Mouse (Mus musculus): Measurements from ENCODE around the gene Vsig8. TPM values are rescaled to one million over a fixed set of nuclear protein-coding genes. Genes with fewer than 3 reads are reported as not detected.

Vsig8 gene
- polyA plus RNA-seq, 1 experiment = 12.1 TPM

GRCm38 (mm10) chr1:172528701-172529100 lies 27.0 kb upstream of the Vsig8 start:
- no peak overlapping the region for H3K27ac ChIP-seq (ENCODE audit: control insufficient read depth, insufficient read depth, low read depth, low read length)
- H3K4me1 ChIP-seq (ENCODE audit: control insufficient read depth, insufficient read depth, low read length) = peaks cover 13% of the 10 kb centered on the region
- H3K36me3 ChIP-seq (ENCODE audit: control insufficient read depth, insufficient read depth, low read length) = no peaks in the 10 kb centered on the region
- H3K4me3 ChIP-seq (ENCODE audit: control insufficient read depth, low read depth, low read length) = no peak overlapping the region
- H3K27me3 ChIP-seq (ENCODE audit: control insufficient read depth, insufficient read depth, low read length) = no peaks in the 10 kb centered on the region
- TF ChIP-seq CTCF (IDR thresholded peaks at IDR 0.05; ENCODE audit: control insufficient read depth, insufficient read depth, insufficient replicate concordance, low read depth, low read length) (peak; percentile 82; the same call in 1 of the 2 replicates), POLR2A (IDR thresholded peaks at IDR 0.05; ENCODE audit: control insufficient read depth, low read depth, low read length) (no peak)

- H3K36me3 ChIP-seq (ENCODE audit: control insufficient read depth, insufficient read depth, low read length) = no peaks in the 10 kb centered on the region
Observed at GRCm38 (mm10) chr1:172530544-172531220, 25.1 kb upstream of the Vsig8 start.

GRCm38 (mm10) chr1:172532551-172532950 lies 23.2 kb upstream of the Vsig8 start:
- no peak overlapping the region for H3K27ac ChIP-seq (ENCODE audit: control insufficient read depth, insufficient read depth, low read depth, low read length)
- peak overlapping the region; percentile 9; the same call in 1 of the 2 replicates for H3K4me3 ChIP-seq (ENCODE audit: control insufficient read depth, low read depth, low read length)
- TF ChIP-seq CTCF (IDR thresholded peaks at IDR 0.05; ENCODE audit: control insufficient read depth, insufficient read depth, insufficient replicate concordance, low read depth, low read length) (no peak), POLR2A (IDR thresholded peaks at IDR 0.05; ENCODE audit: control insufficient read depth, low read depth, low read length) (no peak)
- H3K27me3 ChIP-seq (ENCODE audit: control insufficient read depth, insufficient read depth, low read length) = no peaks in the 10 kb centered on the region
- H3K4me1 ChIP-seq (ENCODE audit: control insufficient read depth, insufficient read depth, low read length) = peaks cover 8% of the 10 kb centered on the region
- no peaks in the 10 kb centered on the region for H3K36me3 ChIP-seq (ENCODE audit: control insufficient read depth, insufficient read depth, low read length)

More at GRCm38 (mm10) chr1:172530544-172531220, 25.1 kb upstream of the Vsig8 start:
- TF ChIP-seq POLR2A (IDR thresholded peaks at IDR 0.05; ENCODE audit: control insufficient read depth, low read depth, low read length) (no peak), CTCF (IDR thresholded peaks at IDR 0.05; ENCODE audit: control insufficient read depth, insufficient read depth, insufficient replicate concordance, low read depth, low read length) (no peak)
- peaks cover 11% of the 10 kb centered on the region for H3K4me1 ChIP-seq (ENCODE audit: control insufficient read depth, insufficient read depth, low read length)
- H3K4me3 ChIP-seq (ENCODE audit: control insufficient read depth, low read depth, low read length) = no peak overlapping the region
- no peak overlapping the region for H3K27ac ChIP-seq (ENCODE audit: control insufficient read depth, insufficient read depth, low read depth, low read length)
- no peaks in the 10 kb centered on the region for H3K27me3 ChIP-seq (ENCODE audit: control insufficient read depth, insufficient read depth, low read length)

- Histone ChIP-seq H3K27me3 (ENCODE audit: control insufficient read depth, insufficient read depth, low read length) (no peaks in the 10 kb centered on the region), H3K4me3 (ENCODE audit: control insufficient read depth, low read depth, low read length) (no peak overlapping the region), H3K36me3 (ENCODE audit: control insufficient read depth, insufficient read depth, low read length) (no peaks in the 10 kb centered on the region), H3K27ac (ENCODE audit: control insufficient read depth, insufficient read depth, low read depth, low read length) (no peak overlapping the region), H3K4me1 (ENCODE audit: control insufficient read depth, insufficient read depth, low read length) (peaks cover 8% of the 10 kb centered on the region)
- TF ChIP-seq POLR2A (IDR thresholded peaks at IDR 0.05; ENCODE audit: control insufficient read depth, low read depth, low read length) (no peak), CTCF (IDR thresholded peaks at IDR 0.05; ENCODE audit: control insufficient read depth, insufficient read depth, insufficient replicate concordance, low read depth, low read length) (no peak)
Observed at GRCm38 (mm10) chr1:172535116-172535515, 20.6 kb upstream of the Vsig8 start.

GRCm38 (mm10) chr1:172539827-172540226 lies 15.9 kb upstream of the Vsig8 start:
- no peaks in the 10 kb centered on the region; the same call in 1 of the 2 replicates for H3K36me3 ChIP-seq (ENCODE audit: control insufficient read depth, insufficient read depth, low read length)
- TF ChIP-seq CTCF (IDR thresholded peaks at IDR 0.05; ENCODE audit: control insufficient read depth, insufficient read depth, insufficient replicate concordance, low read depth, low read length) (no peak), POLR2A (IDR thresholded peaks at IDR 0.05; ENCODE audit: control insufficient read depth, low read depth, low read length) (no peak)
- H3K27ac ChIP-seq (ENCODE audit: control insufficient read depth, insufficient read depth, low read depth, low read length) = no peak overlapping the region
- peaks cover under 1% of the 10 kb centered on the region; the same call in 1 of the 2 replicates for H3K4me1 ChIP-seq (ENCODE audit: control insufficient read depth, insufficient read depth, low read length)
- H3K4me3 ChIP-seq (ENCODE audit: control insufficient read depth, low read depth, low read length) = no peak overlapping the region
- H3K27me3 ChIP-seq (ENCODE audit: control insufficient read depth, insufficient read depth, low read length) = no peaks in the 10 kb centered on the region

- Histone ChIP-seq H3K27ac (ENCODE audit: control insufficient read depth, insufficient read depth, low read depth, low read length) (no peak overlapping the region), H3K36me3 (ENCODE audit: control insufficient read depth, insufficient read depth, low read length) (no peaks in the 10 kb centered on the region; the same call in 1 of the 2 replicates), H3K4me3 (ENCODE audit: control insufficient read depth, low read depth, low read length) (no peak overlapping the region), H3K27me3 (ENCODE audit: control insufficient read depth, insufficient read depth, low read length) (no peaks in the 10 kb centered on the region), H3K4me1 (ENCODE audit: control insufficient read depth, insufficient read depth, low read length) (peaks cover 5% of the 10 kb centered on the region)
- TF ChIP-seq POLR2A (IDR thresholded peaks at IDR 0.05; ENCODE audit: control insufficient read depth, low read depth, low read length) = no peak
- no peak for TF ChIP-seq CTCF (IDR thresholded peaks at IDR 0.05; ENCODE audit: control insufficient read depth, insufficient read depth, insufficient replicate concordance, low read depth, low read length)
Observed at GRCm38 (mm10) chr1:172540283-172540820, 15.4 kb upstream of the Vsig8 start.

GRCm38 (mm10) chr1:172546062-172546461 lies 9.7 kb upstream of the Vsig8 start:
- Histone ChIP-seq H3K27ac (ENCODE audit: control insufficient read depth, insufficient read depth, low read depth, low read length) (no peak overlapping the region), H3K27me3 (ENCODE audit: control insufficient read depth, insufficient read depth, low read length) (no peaks in the 10 kb centered on the region), H3K4me3 (ENCODE audit: control insufficient read depth, low read depth, low read length) (no peak overlapping the region), H3K36me3 (ENCODE audit: control insufficient read depth, insufficient read depth, low read length) (no peaks in the 10 kb centered on the region; the same call in 1 of the 2 replicates), H3K4me1 (ENCODE audit: control insufficient read depth, insufficient read depth, low read length) (peaks cover 10% of the 10 kb centered on the region)
- TF ChIP-seq CTCF (IDR thresholded peaks at IDR 0.05; ENCODE audit: control insufficient read depth, insufficient read depth, insufficient replicate concordance, low read depth, low read length) (no peak), POLR2A (IDR thresholded peaks at IDR 0.05; ENCODE audit: control insufficient read depth, low read depth, low read length) (no peak)
